Comparison of ENCODE assay signal across 16 mouse cellular contexts in genomic region chr2:147974776-147975175, GRCm38 (mm10).
DNase-seq lines count a peak whose midpoint lies in the region.
"Had no signal": no experiment of that assay in that cellular context is flagged by ENCODE, and none has a peak within 500 bp of the region (broad histone marks: within the 10 kb centered on the region; RNA-seq: fewer than 3 reads in every experiment).

No protein-coding gene starts in this region.

- intact Hi-C loops in left cerebral cortex, postnatal 10 days (cut with DNase I), result no loop called here

- DNase-seq in left cerebral cortex, adult 11 months (ENCODE audit: low spot score), result peak; percentile 1
- DNase-seq in left cerebral cortex, postnatal 10 days (ENCODE audit: extremely low spot score in 1 of 2, low spot score in 2 of 2), result no peak
- peak; percentile 36 for DNase-seq in thymus, postnatal 0 days (ENCODE audit: low spot score)
- no peak for DNase-seq in thymus, postnatal 36 days
- peak; percentile 3 to 6 for DNase-seq in left cerebral cortex, adult 18-20 months (ENCODE audit: low spot score in 2 of 2)
- DNase-seq in thymus, postnatal 14 days, result peak; percentile 28
- DNase-seq in urinary bladder, postnatal 10 days (ENCODE audit: low spot score), result no peak
- DNase-seq in MN1 (ENCODE audit: low spot score), result no peak
- DNase-seq: adrenal gland, postnatal 14 days; cerebellum, adult 8-10 months; gastrocnemius, adult 2 months; heart, postnatal 4 days; kidney, postnatal 36 days; liver, embryonic 13.5 days; lung, adult 2 months; lung, postnatal 14 days had no signal

Comparison
In these comparisons a context has a peak if more than half of its experiments do, and no peak if none do; other contexts are left out.
1. DNase-seq: peak in left cerebral cortex, adult 11 months (single experiment), thymus, postnatal 0 days (single experiment), left cerebral cortex, adult 18-20 months (2 of 2) and thymus, postnatal 14 days (single experiment); none in left cerebral cortex, postnatal 10 days (0 of 2), thymus, postnatal 36 days (0 of 2), urinary bladder, postnatal 10 days (single experiment) and MN1 (single experiment).